Comparison of ENCODE assay signal across 8 mouse cellular contexts in genomic region chr8:122229819-122230711, GRCm38 (mm10). TPM values are rescaled to one million over a fixed set of nuclear protein-coding genes. Genes with fewer than 3 reads are reported as not detected.
DNase-seq lines count a peak whose midpoint lies in the region; ATAC-seq and TF ChIP-seq lines count a peak whose summit lies in the region.

No protein-coding gene starts in this region.

- no peaks in the 10 kb centered on the region for H3K9me3 ChIP-seq in heart, embryonic 12.5 days (replicated peaks)
- no peaks in the 10 kb centered on the region for H3K9me3 ChIP-seq in limb, embryonic 10.5 days (replicated peaks)
- no peaks in the 10 kb centered on the region for H3K9me3 ChIP-seq in midbrain, embryonic 16.5 days (replicated peaks; ENCODE audit: control insufficient read depth, low read length, poor library complexity, severe bottlenecking)

- H3K36me3 ChIP-seq in C2C12 (ENCODE audit: control insufficient read depth, insufficient read depth), result no peaks in the 10 kb centered on the region
- H3K36me3 ChIP-seq in heart, embryonic 12.5 days, result no peaks in the 10 kb centered on the region
- H3K36me3 ChIP-seq in limb, embryonic 10.5 days, result no peaks in the 10 kb centered on the region
- no peaks in the 10 kb centered on the region for H3K36me3 ChIP-seq in midbrain, embryonic 16.5 days (ENCODE audit: control insufficient read depth, insufficient read depth, low read length)

- peak; percentile 49 for DNase-seq in adrenal gland, postnatal 10 days
- no peak for DNase-seq in adrenal gland, adult 8-10 months
- peak; percentile 61 for DNase-seq in embryo, embryonic 11 days
- peak; percentile 61 for DNase-seq in limb, embryonic 10.5 days (ENCODE audit: low spot score)
- DNase-seq in spleen, adult 18-20 months, result no peak

- WGBS in heart, embryonic 12.5 days, result under 1% methylated on average over 92 of the region's 98 CpGs
- 1% methylated on average over 89 of the region's 98 CpGs for WGBS in limb, embryonic 10.5 days
- under 1% methylated on average over 69 of the region's 98 CpGs for WGBS in midbrain, embryonic 16.5 days

- peak overlapping the region; percentile 92 for H3K4me2 ChIP-seq in heart, embryonic 12.5 days
- H3K4me2 ChIP-seq in midbrain, embryonic 16.5 days (ENCODE audit: low read length), result peak overlapping the region; percentile 80

- peaks cover 5% of the 10 kb centered on the region for H3K79me3 ChIP-seq in C2C12 (ENCODE audit: low read depth)

- H3K79me2 ChIP-seq in C2C12 (ENCODE audit: control insufficient read depth, insufficient read depth), result peaks cover 42% of the 10 kb centered on the region

- no peak overlapping the region for H3K27ac ChIP-seq in heart, embryonic 12.5 days (ENCODE audit: poor library complexity, severe bottlenecking)
- H3K27ac ChIP-seq in limb, embryonic 10.5 days, result peak overlapping the region; percentile 79
- no peak overlapping the region for H3K27ac ChIP-seq in midbrain, embryonic 16.5 days (ENCODE audit: low read length)

- peaks cover 60% of the 10 kb centered on the region for H3K4me1 ChIP-seq in heart, embryonic 12.5 days (replicated peaks)
- peaks cover 37% of the 10 kb centered on the region for H3K4me1 ChIP-seq in limb, embryonic 10.5 days
- peaks cover 11% of the 10 kb centered on the region for H3K4me1 ChIP-seq in midbrain, embryonic 16.5 days (ENCODE audit: control insufficient read depth, insufficient read depth, low read length)

- no peaks in the 10 kb centered on the region for H3K27me3 ChIP-seq in C2C12 (ENCODE audit: control insufficient read depth, insufficient read depth, insufficient read length)
- peaks cover 67% of the 10 kb centered on the region for H3K27me3 ChIP-seq in heart, embryonic 12.5 days (replicated peaks)
- peaks cover 93% of the 10 kb centered on the region for H3K27me3 ChIP-seq in limb, embryonic 10.5 days (ENCODE audit: low read depth, poor library complexity, severe bottlenecking)
- peaks cover 25% of the 10 kb centered on the region for H3K27me3 ChIP-seq in midbrain, embryonic 16.5 days (ENCODE audit: control insufficient read depth, insufficient read depth, low read depth, low read length)

- no peak for TF ChIP-seq CTCF in C2C12 (IDR thresholded peaks at IDR 0.05; ENCODE audit: control insufficient read depth, insufficient read depth, insufficient read length)

- H3K4me3 ChIP-seq in C2C12 (ENCODE audit: insufficient read depth, poor library complexity, severe bottlenecking), result peak overlapping the region; percentile 52
- H3K4me3 ChIP-seq in heart, embryonic 12.5 days, result peak overlapping the region; percentile 66
- peak overlapping the region; percentile 65 for H3K4me3 ChIP-seq in limb, embryonic 10.5 days
- peak overlapping the region; percentile 55 for H3K4me3 ChIP-seq in midbrain, embryonic 16.5 days (ENCODE audit: low read depth, low read length)

- H3K9ac ChIP-seq in heart, embryonic 12.5 days, result peak overlapping the region; percentile 77
- peak overlapping the region; percentile 67 for H3K9ac ChIP-seq in midbrain, embryonic 16.5 days (ENCODE audit: low read depth, low read length)

- H3ac ChIP-seq in C2C12 (ENCODE audit: control insufficient read depth, insufficient read length, low read depth), result peak overlapping the region; percentile 75

- peak; percentile 24; the same call in 1 of the 2 replicates for ATAC-seq in heart, embryonic 12.5 days (ENCODE audit: insufficient number of reproducible peaks, low FRiP score)
- ATAC-seq in midbrain, embryonic 16.5 days, result peak; percentile 10; the same call in 1 of the 2 replicates

TF ChIP-seq in C2C12, 6 proteins besides CTCF, POLR2A, EP300 and RAD21:
- TF ChIP-seq MYOG (IDR thresholded peaks at IDR 0.05; ENCODE audit: control insufficient read depth, extremely low read depth, insufficient read length), result no peak
- no peak for TF ChIP-seq CEBPB (IDR thresholded peaks at IDR 0.05; ENCODE audit: low read depth)
- no peak for TF ChIP-seq USF1 (IDR thresholded peaks at IDR 0.05; ENCODE audit: low read depth)
- TF ChIP-seq MAX (IDR thresholded peaks at IDR 0.05), result no peak
- TF ChIP-seq MYOD1 (IDR thresholded peaks at IDR 0.05; ENCODE audit: control insufficient read depth, insufficient read length, low read depth), result no peak
- TF ChIP-seq FOSL1 (IDR thresholded peaks at IDR 0.05; ENCODE audit: insufficient read depth, low read length, poor library complexity, severe bottlenecking), result no peak

RNA-seq across cellular contexts. Expression of gene Zfpm1, which starts 51.9 kb away (rescaled TPM):
- 10 to 100 TPM; 27.2 to 29.0 TPM for total RNA-seq in adrenal gland, postnatal 10 days (2021)
- total RNA-seq in adrenal gland, adult 8-10 months (2022), result 10 to 100 TPM; 17.3 to 35.3 (median 28.0) TPM
- polyA plus RNA-seq in C2C12 (2012; fragmentation: generic; extraction: Trizol), result 20.7 TPM
- 8.0 and 9.2 TPM in 2 replicates for polyA plus RNA-seq in heart, embryonic 12.5 days (2016; fragmentation: Nextera tagmentation; extraction: Ambion mirVana)
- polyA plus RNA-seq in limb, embryonic 10.5 days (2016; fragmentation: Nextera tagmentation; extraction: Ambion mirVana), result 1.3 and 1.5 TPM in 2 replicates
- 0.77 and 1.2 TPM in 2 replicates for polyA plus RNA-seq in midbrain, embryonic 16.5 days (2015; fragmentation: Nextera tagmentation; extraction: Ambion mirVana)

Comparison
In these comparisons a context has a peak if more than half of its experiments do, and no peak if none do; other contexts are left out.
1. DNase-seq: peak in adrenal gland, postnatal 10 days (single experiment), embryo, embryonic 11 days (single experiment) and limb, embryonic 10.5 days (single experiment); none in adrenal gland, adult 8-10 months (single experiment) and spleen, adult 18-20 months (0 of 2).
2. Peak in every context shown above with its lines, with median percentiles within 50 percentile points of each other: H3K4me3 ChIP-seq.